Mouse (Mus musculus) adrenal gland, postnatal 36 days (tissue): ENCODE measurements around the gene Sulf2. TPM values are rescaled to one million over a fixed set of nuclear protein-coding genes. Genes with fewer than 3 reads are reported as not detected.

ENCODE experiments used
- DNase-seq, 2 experiments: peaks; one replicate each; pipeline ENCODE4 v3.0.0; 2021; ENCODE audit warnings: mixed read lengths in 1 of 2
- total RNA-seq, 2 experiments: library from RNA; stranded (reverse); gene quantifications; 2 replicates each; pipeline ENCODE4 v1.2.3; 2021

Gene Sulf2
- total RNA-seq, 2 experiments from 2014 or later: 51.6 to 117 TPM

DNA sequence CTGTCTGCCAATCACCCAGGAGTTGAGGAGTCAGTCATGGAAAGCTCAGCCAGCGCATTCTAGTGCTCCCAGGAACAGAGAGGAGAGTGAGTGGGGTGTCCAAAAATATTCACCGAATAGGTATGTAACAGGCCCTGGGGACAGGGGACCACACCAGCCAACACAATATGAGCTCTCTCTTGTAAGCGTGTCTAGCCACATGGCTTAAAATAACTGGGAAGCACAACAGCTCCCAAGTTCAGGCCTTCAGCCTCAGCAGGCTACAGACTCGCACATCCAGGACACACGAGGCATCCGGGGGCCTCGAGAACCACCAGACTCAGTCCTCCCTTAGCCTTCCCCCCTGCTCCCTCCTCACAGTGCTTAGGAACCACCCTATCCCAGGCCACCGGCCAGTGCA, 6.0 kb downstream of the Sulf2 start:
- DNase-seq: no peak

GRCm38 (mm10) chr2:166148672-166149332, 6.7 kb downstream of the Sulf2 start:
- no peak for DNase-seq

DNA sequence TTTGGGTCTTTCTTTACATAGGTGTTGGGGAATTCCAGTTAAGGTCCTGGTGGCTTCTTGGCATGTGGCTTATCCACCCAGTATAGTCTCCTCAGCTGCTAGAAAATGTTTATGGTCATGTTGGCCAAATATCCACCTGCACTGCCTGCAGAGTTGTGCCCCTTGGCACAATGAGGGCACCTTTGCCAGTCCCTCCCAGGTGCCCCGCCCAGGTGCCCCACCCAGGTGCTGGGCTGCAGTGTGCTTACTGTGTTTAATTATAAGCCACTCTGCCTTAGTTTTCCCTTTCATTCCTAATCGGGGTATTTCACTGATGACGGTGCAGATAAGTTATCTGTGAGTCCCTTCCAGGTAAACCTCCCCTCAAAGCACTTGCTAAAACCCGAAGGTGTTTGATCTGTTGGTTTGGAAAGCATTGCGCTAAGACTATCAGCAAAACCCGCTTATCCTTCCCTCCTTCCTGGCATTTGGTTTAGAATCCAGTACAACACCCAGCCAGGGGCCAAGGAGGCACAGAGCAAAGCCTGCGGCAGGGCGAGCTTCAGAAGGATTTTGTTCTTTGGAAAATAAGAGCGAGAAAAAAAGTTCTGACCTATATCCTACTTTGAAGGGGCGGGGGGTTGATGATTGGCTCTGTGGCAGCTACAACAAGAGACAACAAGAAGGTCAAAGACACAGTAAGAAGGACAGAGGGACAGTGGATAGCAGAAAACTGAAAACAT, 7.4 kb downstream of the Sulf2 start:
- no peak for DNase-seq

- DNase-seq: no peak
Measured at GRCm38 (mm10) chr2:166146446-166146845, 9.0 kb downstream of the Sulf2 start.

- no peak for DNase-seq
Measured at GRCm38 (mm10) chr2:166145031-166145430, 10.4 kb downstream of the Sulf2 start.

DNA sequence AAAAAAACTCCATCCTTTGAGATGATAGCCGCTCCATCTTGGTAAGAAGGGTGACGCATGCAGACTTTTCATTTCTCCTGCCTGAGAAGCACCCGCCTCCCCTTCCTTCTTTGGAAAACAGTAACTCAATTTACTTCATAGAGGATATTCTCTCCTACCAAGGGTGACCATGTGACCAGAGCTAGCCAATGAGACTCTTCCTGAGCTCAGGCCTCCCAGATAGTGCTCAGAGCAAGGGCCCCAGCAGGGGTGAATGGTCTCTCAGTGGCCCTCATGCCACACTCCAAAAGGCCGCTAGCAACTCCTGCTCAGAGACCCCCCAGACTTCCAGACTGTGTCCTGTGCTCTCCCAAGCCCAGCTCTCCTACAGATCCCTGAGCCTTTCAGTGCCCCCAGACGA, 11.6 kb downstream of the Sulf2 start:
- no peak for DNase-seq

DNA sequence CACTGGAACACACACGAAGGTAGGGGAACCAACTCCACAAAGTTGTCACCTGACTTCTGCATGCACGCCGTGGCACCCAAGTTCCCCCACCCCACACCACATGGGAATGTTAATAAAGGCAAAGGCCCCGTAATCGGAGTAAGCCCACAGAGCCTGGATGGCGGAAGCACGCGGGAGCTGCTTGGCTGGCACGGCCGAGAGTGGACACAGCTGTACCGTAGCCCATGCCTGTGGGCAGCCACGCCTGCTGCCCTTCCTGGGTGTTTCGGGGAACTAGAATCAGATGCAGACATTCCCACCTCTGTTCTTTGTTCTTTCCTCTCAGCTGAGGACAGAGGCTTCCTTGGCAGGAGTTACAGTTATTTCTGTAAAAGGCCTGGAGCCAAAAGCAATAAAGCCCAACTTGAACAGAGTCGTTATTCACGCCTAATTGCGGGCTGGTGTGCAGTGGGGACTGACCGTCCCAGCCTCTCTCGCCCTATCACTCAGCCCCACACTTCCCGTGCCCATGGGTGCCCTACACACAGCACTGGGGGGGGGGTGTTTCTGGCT, 12.8 kb downstream of the Sulf2 start:
- no peak for DNase-seq

DNA sequence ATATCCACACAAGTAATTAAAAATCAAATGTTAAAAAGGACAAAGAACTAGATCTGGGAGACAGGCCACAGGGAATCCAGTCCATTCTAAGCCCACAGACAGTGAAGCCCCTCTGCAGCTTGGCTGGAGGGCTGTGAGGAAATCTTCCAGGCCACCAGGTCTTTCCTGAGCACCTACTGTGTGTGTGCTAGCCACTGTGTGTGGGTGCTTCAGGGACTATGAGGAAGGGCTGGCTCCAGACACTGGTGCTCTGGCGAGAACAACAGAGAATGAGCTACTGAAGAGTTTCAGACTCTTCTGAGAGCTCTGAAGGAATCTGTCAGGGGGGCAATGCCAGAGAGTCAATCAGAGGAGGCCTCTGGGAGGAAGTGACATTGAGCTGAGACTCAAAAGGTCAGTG, 13.6 kb downstream of the Sulf2 start:
- DNase-seq: no peak

- no peak for DNase-seq
Measured at GRCm38 (mm10) chr2:166141039-166141438, 14.4 kb downstream of the Sulf2 start.

DNA sequence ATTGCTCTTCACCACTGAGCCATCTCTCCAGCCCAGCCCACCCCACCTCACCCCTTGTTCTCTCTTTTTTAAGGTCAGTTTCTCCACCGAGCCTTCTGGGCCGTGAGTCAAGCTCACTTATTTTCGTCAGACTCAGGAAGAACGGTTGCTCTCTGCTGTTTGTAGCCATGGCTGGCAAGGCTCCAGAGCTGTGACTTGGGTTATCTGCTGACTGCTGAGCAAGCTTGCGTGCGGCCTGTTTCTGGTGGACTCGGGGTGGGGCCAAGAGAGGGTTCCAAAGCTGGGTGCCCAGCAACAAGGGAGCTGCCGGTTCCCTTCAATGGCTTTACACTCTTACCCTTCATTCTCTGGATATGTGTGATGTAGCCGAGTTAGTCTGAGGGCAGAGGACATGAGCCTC, 15.0 kb downstream of the Sulf2 start:
- peak; percentile 93 for DNase-seq

DNA sequence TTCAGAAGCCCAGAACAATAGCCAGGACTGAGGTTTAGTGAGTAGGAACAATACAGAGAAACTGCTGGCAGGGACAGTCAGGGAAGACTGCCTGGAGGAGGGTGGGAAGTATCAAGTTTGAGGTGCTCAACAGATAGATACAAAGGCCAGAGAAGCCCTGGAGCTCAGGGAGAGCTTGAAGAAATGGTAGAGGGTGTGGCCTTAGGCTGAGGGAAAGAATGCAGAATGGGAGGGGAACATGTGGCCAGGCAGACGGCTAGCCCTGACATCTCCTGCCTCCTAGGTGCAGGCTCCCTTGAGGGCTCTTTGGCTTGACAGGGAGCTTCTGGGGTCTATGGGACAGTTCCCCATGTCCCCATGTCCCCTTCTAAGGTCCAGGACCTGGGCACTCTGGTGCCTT, 17.2 kb downstream of the Sulf2 start:
- no peak for DNase-seq

DNA sequence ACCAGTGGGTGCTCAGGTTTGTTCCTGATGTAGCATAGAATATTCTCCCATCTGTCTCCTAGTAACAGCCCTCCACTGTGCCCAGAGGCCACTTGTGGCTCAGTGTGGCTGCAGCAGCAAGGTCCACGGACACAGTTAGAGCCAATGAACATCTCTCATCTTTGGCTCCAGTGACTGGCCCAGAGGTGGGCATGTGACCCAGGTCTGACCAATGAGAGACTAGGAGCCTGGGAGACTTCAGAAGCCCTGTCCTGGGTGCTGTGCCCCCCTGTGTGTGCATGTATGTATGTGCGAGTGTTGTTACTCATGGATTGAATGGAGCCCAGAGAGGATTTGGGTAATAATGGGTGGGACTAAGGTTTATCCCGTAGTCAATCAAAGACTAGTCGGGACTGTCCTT, 18.0 kb downstream of the Sulf2 start:
- DNase-seq: no peak

DNA sequence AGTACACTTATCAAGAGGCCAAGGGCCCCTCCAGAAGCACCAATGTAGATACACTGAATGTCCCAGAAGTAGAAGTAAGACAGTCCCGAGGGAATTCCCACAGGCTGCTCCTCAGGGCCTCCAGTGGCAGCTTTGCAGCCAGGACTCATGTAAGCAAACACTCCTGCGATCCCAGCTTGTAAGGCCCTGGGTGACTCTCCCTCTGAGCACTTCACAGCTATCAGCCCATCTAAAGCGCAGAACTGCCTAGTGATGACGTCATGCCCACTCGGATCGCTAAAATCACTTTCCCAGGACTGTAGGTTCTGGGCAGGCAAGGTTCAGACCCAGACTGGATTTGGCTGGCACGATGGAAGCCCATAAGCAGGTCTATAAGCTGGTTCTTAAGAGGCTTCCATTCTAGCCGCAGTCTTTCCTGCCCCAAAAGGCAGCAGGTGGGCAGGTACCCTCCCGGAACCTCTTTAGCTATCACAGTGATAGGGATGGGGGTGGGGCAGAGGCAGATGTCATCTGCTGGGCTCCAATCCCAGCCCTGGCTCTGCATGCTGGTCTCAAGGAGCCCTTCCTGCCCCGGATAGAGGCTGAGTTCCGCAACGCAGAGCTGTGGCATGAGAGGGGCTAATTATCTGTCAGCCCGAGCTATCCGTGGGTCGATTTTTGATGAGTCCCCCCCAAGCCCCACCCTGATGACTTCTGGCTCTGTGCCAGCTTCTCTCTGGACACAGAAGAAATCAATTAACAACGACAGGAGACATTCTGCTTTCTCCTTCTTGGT, 19.6 kb downstream of the Sulf2 start:
- no peak for DNase-seq

DNA sequence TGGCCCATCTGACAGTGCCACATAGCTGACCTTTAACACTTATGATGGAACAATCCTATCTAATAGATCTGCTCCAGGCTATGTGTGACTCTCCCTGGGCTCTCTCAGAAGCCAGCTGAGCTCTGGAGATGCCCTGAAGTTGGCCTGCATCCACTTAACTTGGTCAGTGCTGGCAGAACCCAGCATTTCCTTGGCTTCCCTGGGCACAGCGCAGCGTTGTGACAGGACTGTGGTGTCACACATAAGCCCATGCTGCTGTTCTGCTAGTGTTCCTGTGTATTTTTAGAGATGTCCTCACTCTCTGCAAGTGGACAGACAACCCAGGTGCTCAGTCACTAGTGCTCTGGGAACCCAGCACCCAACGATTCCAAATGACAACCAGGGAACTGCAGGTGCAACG, 26.7 kb downstream of the Sulf2 start:
- DNase-seq: no peak

- DNase-seq: no peak
Measured at GRCm38 (mm10) chr2:166128032-166128431, 27.4 kb downstream of the Sulf2 start.

GRCm38 (mm10) chr2:166126343-166126742, 29.1 kb downstream of the Sulf2 start:
- DNase-seq: no peak

DNA sequence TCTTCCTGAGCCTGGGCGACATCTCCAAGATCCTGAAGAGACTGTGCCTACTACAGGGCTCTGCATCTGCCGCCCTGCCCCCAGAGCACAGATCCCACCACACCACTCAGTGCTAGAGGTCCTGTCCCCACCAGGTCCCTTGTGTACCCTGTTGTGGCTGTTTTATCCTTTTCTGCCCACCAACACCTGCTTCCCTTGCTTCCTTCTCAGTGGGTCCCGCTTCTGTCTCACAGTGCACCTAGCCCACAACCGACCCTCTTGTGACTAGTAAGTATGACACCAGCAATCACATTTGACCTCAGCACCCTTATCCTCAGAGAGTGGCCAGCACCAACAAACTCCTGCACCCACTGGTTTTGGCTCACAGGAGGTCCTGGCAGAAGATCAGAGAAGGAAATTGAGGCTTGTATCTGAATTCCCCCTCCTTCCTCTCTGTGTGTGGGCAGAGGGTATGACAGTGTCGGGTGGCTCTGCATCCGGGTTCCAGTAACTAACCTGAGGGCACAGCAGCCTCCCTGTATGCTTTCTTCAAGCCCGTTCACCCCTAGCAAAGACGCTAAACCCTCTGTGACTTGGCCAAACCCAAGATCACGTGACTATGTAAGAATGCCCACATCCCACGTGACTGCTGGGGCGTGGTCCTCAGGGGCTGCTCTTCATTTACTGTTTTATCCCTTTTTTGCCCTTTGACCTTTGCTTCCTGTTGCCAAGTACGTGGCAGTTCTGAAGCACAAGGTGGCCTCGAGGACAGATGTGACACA, 29.8 kb downstream of the Sulf2 start:
- DNase-seq: peak in 1 of 2 experiments; percentile 52

GRCm38 (mm10) chr2:166125033-166125432, 30.4 kb downstream of the Sulf2 start:
- no peak for DNase-seq

- peak; percentile 70 to 85 for DNase-seq
Measured at GRCm38 (mm10) chr2:166122781-166123180, 32.7 kb downstream of the Sulf2 start.

DNA sequence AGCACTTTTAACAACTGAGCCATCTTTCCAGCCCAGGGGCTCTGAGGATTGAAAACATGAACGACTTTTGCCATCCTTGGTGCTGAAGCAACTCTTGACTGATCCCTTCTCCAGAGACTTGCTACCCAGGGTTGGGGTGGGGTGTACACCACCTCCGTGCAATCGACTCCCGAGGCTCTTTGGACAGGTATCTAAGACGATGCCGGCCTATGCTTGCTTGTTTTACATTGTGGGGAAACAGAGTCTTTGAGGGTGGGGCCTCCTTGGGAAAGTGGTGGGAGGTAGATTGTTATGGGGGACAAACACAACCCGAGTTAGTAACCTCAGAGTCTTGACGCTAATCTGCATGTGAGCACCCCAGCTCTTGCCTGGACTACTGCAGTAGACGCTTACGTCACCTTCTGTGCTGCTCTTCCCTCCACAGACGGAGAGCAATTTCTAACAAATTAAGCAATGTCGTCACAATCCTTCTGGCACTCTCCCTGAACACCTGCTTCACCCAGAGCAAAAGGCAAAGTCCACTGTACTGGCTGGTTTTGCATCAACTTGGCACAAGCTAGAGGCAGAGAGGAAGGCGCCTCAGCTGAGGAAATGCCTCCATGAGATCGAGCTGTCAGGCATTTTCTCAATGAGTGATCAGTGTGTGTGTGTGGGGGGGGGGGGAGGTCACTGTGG, 33.6 kb downstream of the Sulf2 start:
- DNase-seq: no peak

DNA sequence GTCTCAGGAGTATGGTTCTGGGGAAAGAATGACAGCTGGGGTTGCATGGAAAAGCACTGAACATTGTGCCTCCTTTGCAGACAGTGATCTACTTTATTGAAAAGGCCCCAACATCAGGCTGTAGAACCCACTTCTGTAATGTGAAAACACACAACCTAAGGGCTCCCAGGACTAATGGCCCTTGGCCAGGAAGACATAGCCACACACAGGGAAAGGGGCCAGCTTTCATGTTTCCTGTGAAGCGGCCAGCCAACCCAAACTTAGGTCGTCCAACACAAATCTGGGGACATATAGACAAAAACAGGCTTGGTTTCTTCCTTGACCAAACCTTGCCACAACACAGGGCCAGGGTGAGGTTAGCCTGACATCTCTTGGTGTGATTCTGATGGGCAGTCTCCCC, 35.5 kb downstream of the Sulf2 start:
- DNase-seq: no peak

GRCm38 (mm10) chr2:166116704-166117103, 38.8 kb downstream of the Sulf2 start:
- DNase-seq: no peak
